Mouse (Mus musculus): ENCODE data around the gene Fam189a2. TPM values are rescaled to one million over a fixed set of nuclear protein-coding genes. Genes with fewer than 3 reads are reported as not detected.

Gene Fam189a2
- polyA plus RNA-seq, 1 experiment from 2014 or later = 0.42 TPM

- Histone ChIP-seq H3K9ac (no peak overlapping the region), H3K36me3 (no peaks in the 10 kb centered on the region), H3K9me3 (no peaks in the 10 kb centered on the region), H3K4me1 (no peaks in the 10 kb centered on the region), H3K4me3 (replicated peaks) (no peak overlapping the region), H3K4me2 (no peak overlapping the region), H3K27me3 (replicated peaks) (no peaks in the 10 kb centered on the region; the same call in 1 of the 2 replicates), H3K27ac (no peak overlapping the region)
- ATAC-seq (ENCODE audit: insufficient read depth, low FRiP score, low read depth) = no peak
- 70% methylated on average over 9 of the region's 9 CpGs for WGBS
Observed at GRCm38 (mm10) chr19:24024131-24024530, 6.7 kb downstream of the Fam189a2 start.

- no peaks in the 10 kb centered on the region for H3K36me3 ChIP-seq
- no peak overlapping the region for H3K4me3 ChIP-seq (replicated peaks)
- H3K4me1 ChIP-seq = no peaks in the 10 kb centered on the region
- H3K27me3 ChIP-seq (replicated peaks) = no peaks in the 10 kb centered on the region
- no peak overlapping the region for H3K27ac ChIP-seq
- H3K4me2 ChIP-seq = no peak overlapping the region
- no peak overlapping the region for H3K9ac ChIP-seq
- WGBS = 81% methylated on average over 7 of the region's 7 CpGs
- H3K9me3 ChIP-seq = no peaks in the 10 kb centered on the region
- no peak for ATAC-seq (ENCODE audit: insufficient read depth, low FRiP score, low read depth)
Observed at GRCm38 (mm10) chr19:24023351-24023750, 7.5 kb downstream of the Fam189a2 start.

- Histone ChIP-seq H3K9me3 (no peaks in the 10 kb centered on the region), H3K27ac (no peak overlapping the region), H3K4me2 (no peak overlapping the region), H3K4me1 (no peaks in the 10 kb centered on the region), H3K9ac (no peak overlapping the region), H3K4me3 (replicated peaks) (no peak overlapping the region), H3K36me3 (no peaks in the 10 kb centered on the region), H3K27me3 (replicated peaks) (no peaks in the 10 kb centered on the region)
- WGBS = 57% methylated on average over 3 of the region's 3 CpGs
- ATAC-seq (ENCODE audit: insufficient read depth, low FRiP score, low read depth) = no peak
Observed at GRCm38 (mm10) chr19:24022771-24023170, 8.0 kb downstream of the Fam189a2 start.

- H3K4me1 ChIP-seq = 0 out of 2 replicates have a peak, but pooled peaks cover 3% of the 10 kb centered on the region
- no peak overlapping the region for H3K4me2 ChIP-seq
- no peaks in the 10 kb centered on the region for H3K27me3 ChIP-seq (replicated peaks)
- WGBS = 77% methylated on average over 6 of the region's 6 CpGs
- H3K9ac ChIP-seq = no peak overlapping the region
- no peak overlapping the region for H3K4me3 ChIP-seq (replicated peaks)
- no peaks in the 10 kb centered on the region for H3K36me3 ChIP-seq
- ATAC-seq (ENCODE audit: insufficient read depth, low FRiP score, low read depth) = no peak
- H3K27ac ChIP-seq = no peak overlapping the region
- H3K9me3 ChIP-seq = no peaks in the 10 kb centered on the region
Observed at GRCm38 (mm10) chr19:24022301-24022700, 8.5 kb downstream of the Fam189a2 start.

- no peak overlapping the region for H3K27ac ChIP-seq
- H3K4me3 ChIP-seq (replicated peaks) = no peak overlapping the region
- H3K4me1 ChIP-seq = peaks cover 8% of the 10 kb centered on the region; the same call in 1 of the 2 replicates
- H3K9ac ChIP-seq = no peak overlapping the region
- no peaks in the 10 kb centered on the region for H3K36me3 ChIP-seq
- H3K9me3 ChIP-seq = no peaks in the 10 kb centered on the region
- ATAC-seq (ENCODE audit: insufficient read depth, low FRiP score, low read depth) = no peak
- H3K4me2 ChIP-seq = no peak overlapping the region
- WGBS = 84% methylated on average over 3 of the region's 3 CpGs
- no peaks in the 10 kb centered on the region for H3K27me3 ChIP-seq (replicated peaks)
Observed at GRCm38 (mm10) chr19:24020736-24021135, 10.1 kb downstream of the Fam189a2 start.

GRCm38 (mm10) chr19:24019609-24020008 lies 11.2 kb downstream of the Fam189a2 start:
- H3K9me3 ChIP-seq = no peaks in the 10 kb centered on the region

GRCm38 (mm10) chr19:24018396-24018795 lies 12.4 kb downstream of the Fam189a2 start:
- Histone ChIP-seq H3K27me3 (replicated peaks) (no peaks in the 10 kb centered on the region), H3K4me3 (replicated peaks) (no peak overlapping the region), H3K9me3 (no peaks in the 10 kb centered on the region), H3K4me2 (no peak overlapping the region), H3K27ac (no peak overlapping the region), H3K9ac (no peak overlapping the region), H3K4me1 (peaks cover 8% of the 10 kb centered on the region; the same call in 1 of the 2 replicates), H3K36me3 (no peaks in the 10 kb centered on the region)
- 79% methylated on average over 3 of the region's 3 CpGs for WGBS
- ATAC-seq (ENCODE audit: insufficient read depth, low FRiP score, low read depth) = no peak

More at GRCm38 (mm10) chr19:24019609-24020008, 11.2 kb downstream of the Fam189a2 start:
- H3K4me3 ChIP-seq (replicated peaks) = no peak overlapping the region
- H3K27ac ChIP-seq = no peak overlapping the region
- no peak overlapping the region for H3K4me2 ChIP-seq
- H3K36me3 ChIP-seq = no peaks in the 10 kb centered on the region
- H3K9ac ChIP-seq = no peak overlapping the region
- H3K4me1 ChIP-seq = peaks cover 8% of the 10 kb centered on the region; the same call in 1 of the 2 replicates
- WGBS = 82% methylated on average over 9 of the region's 9 CpGs
- no peaks in the 10 kb centered on the region for H3K27me3 ChIP-seq (replicated peaks)
- ATAC-seq (ENCODE audit: insufficient read depth, low FRiP score, low read depth) = no peak

- Histone ChIP-seq H3K4me3 (replicated peaks) (no peak overlapping the region), H3K36me3 (no peaks in the 10 kb centered on the region), H3K27ac (no peak overlapping the region), H3K4me1 (peaks cover 8% of the 10 kb centered on the region; the same call in 1 of the 2 replicates), H3K9ac (no peak overlapping the region), H3K9me3 (no peaks in the 10 kb centered on the region), H3K27me3 (replicated peaks) (no peaks in the 10 kb centered on the region), H3K4me2 (no peak overlapping the region)
- ATAC-seq (ENCODE audit: insufficient read depth, low FRiP score, low read depth) = no peak
- 43% methylated on average over 3 of the region's 3 CpGs for WGBS
Observed at GRCm38 (mm10) chr19:24017892-24018291, 12.9 kb downstream of the Fam189a2 start.

GRCm38 (mm10) chr19:24017427-24017826 lies 13.4 kb downstream of the Fam189a2 start:
- Histone ChIP-seq H3K27ac (peak overlapping the region; percentile 2; the same call in 1 of the 2 replicates), H3K36me3 (no peaks in the 10 kb centered on the region), H3K4me3 (replicated peaks) (no peak overlapping the region), H3K4me1 (peaks cover 8% of the 10 kb centered on the region; the same call in 1 of the 2 replicates), H3K27me3 (replicated peaks) (no peaks in the 10 kb centered on the region), H3K9me3 (no peaks in the 10 kb centered on the region), H3K4me2 (no peak overlapping the region), H3K9ac (no peak overlapping the region)
- 21% methylated on average over 1 of the region's 1 CpGs for WGBS
- ATAC-seq (ENCODE audit: insufficient read depth, low FRiP score, low read depth) = peak; percentile 50; the same call in 1 of the 2 replicates

GRCm38 (mm10) chr19:24016706-24017386 lies 14.0 kb downstream of the Fam189a2 start:
- WGBS = 47% methylated on average over 3 of the region's 3 CpGs
- H3K27me3 ChIP-seq (replicated peaks) = no peaks in the 10 kb centered on the region

GRCm38 (mm10) chr19:24013241-24013640 lies 17.6 kb downstream of the Fam189a2 start:
- Histone ChIP-seq H3K27me3 (replicated peaks) (no peaks in the 10 kb centered on the region), H3K36me3 (no peaks in the 10 kb centered on the region), H3K27ac (no peak overlapping the region), H3K4me3 (replicated peaks) (no peak overlapping the region), H3K4me1 (peaks cover 8% of the 10 kb centered on the region; the same call in 1 of the 2 replicates), H3K9me3 (no peaks in the 10 kb centered on the region), H3K9ac (no peak overlapping the region), H3K4me2 (no peak overlapping the region)
- ATAC-seq (ENCODE audit: insufficient read depth, low FRiP score, low read depth) = no peak
- WGBS = 73% methylated on average over 3 of the region's 3 CpGs

More at GRCm38 (mm10) chr19:24016706-24017386, 14.0 kb downstream of the Fam189a2 start:
- ATAC-seq (ENCODE audit: insufficient read depth, low FRiP score, low read depth) = 0 out of 2 replicates have a peak, but pooled peaks have one; percentile 47
- no peak overlapping the region for H3K4me3 ChIP-seq (replicated peaks)
- peak overlapping the region; percentile 2; the same call in 1 of the 2 replicates for H3K27ac ChIP-seq
- H3K9me3 ChIP-seq = no peaks in the 10 kb centered on the region
- H3K36me3 ChIP-seq = no peaks in the 10 kb centered on the region
- H3K9ac ChIP-seq = no peak overlapping the region
- no peak overlapping the region for H3K4me2 ChIP-seq
- H3K4me1 ChIP-seq = peaks cover 8% of the 10 kb centered on the region; the same call in 1 of the 2 replicates

GRCm38 (mm10) chr19:24012479-24012878 lies 18.3 kb downstream of the Fam189a2 start:
- Histone ChIP-seq H3K27me3 (replicated peaks) (no peaks in the 10 kb centered on the region), H3K36me3 (no peaks in the 10 kb centered on the region), H3K9me3 (no peaks in the 10 kb centered on the region), H3K27ac (no peak overlapping the region), H3K4me1 (peaks cover 7% of the 10 kb centered on the region; the same call in 1 of the 2 replicates), H3K4me3 (replicated peaks) (no peak overlapping the region), H3K9ac (no peak overlapping the region), H3K4me2 (no peak overlapping the region)
- ATAC-seq (ENCODE audit: insufficient read depth, low FRiP score, low read depth) = no peak
- WGBS = 94% methylated on average over 8 of the region's 8 CpGs
